Mouse (Mus musculus) forebrain, postnatal 0 days (tissue): Measurements from ENCODE around the gene Cyb5r4. TPM values are rescaled to one million over a fixed set of nuclear protein-coding genes. Genes with fewer than 3 reads are reported as not detected.

Experiments
- ATAC-seq: fragments of 200-750 bp; cut with Nextera tagmentation; 2 replicates; pipeline ENCODE4 v1.8.0; 2017; ENCODE audit warnings: mild to moderate bottlenecking, moderate library complexity
- DNase-seq: peaks from one replicate; pipeline ENCODE4 v3.0.0-alpha.2; 2015
- H3K27ac ChIP-seq: fragments of 300-500 bp; sonication (generic); 2 replicates; pipeline ENCODE4 v1.5.1; 2014; ENCODE audit warnings: low read depth, mild to moderate bottlenecking, antibody characterized with exemption, low read length, moderate library complexity, mixed read lengths
- H3K27me3 ChIP-seq: fragments of 300-500 bp; sonication (generic); 2 replicates; pipeline ENCODE4 v1.6.1; 2014; ENCODE audit warnings: mild to moderate bottlenecking, low read length, mixed read lengths; ENCODE audit not compliant: insufficient read depth
- H3K36me3 ChIP-seq: fragments of 300-500 bp; sonication (generic); 2 replicates; pipeline ENCODE4 v1.6.1; 2014; ENCODE audit warnings: mild to moderate bottlenecking, moderate library complexity; ENCODE audit not compliant: insufficient read depth
- H3K4me1 ChIP-seq: fragments of 300-500 bp; sonication (generic); 2 replicates; pipeline ENCODE4 v1.6.1; 2014; ENCODE audit warnings: antibody characterized with exemption; ENCODE audit not compliant: insufficient read depth
- H3K4me2 ChIP-seq: fragments of 300-500 bp; sonication (generic); 2 replicates; pipeline ENCODE4 v1.6.1; 2014; ENCODE audit warnings: low read depth, mild to moderate bottlenecking, moderate library complexity
- H3K4me3 ChIP-seq: fragments of 300-500 bp; sonication (generic); 2 replicates; pipeline ENCODE4 v1.5.1; 2014; ENCODE audit warnings: low read depth, low read length, mixed read lengths
- H3K9ac ChIP-seq: fragments of 300-500 bp; sonication (generic); 2 replicates; pipeline ENCODE4 v1.6.1; 2014; ENCODE audit warnings: mild to moderate bottlenecking
- H3K9me3 ChIP-seq: fragments of 300-500 bp; sonication (generic); 2 replicates; pipeline ENCODE4 v1.6.1; 2016; ENCODE audit warnings: low read length
- CTCF ChIP-seq: sonication (generic); IDR thresholded peaks from 2 replicates; pipeline ENCODE4 v1.5.1; 2016; ENCODE audit warnings: antibody characterized with exemption, control low read depth, low read depth
- WGBS: fragments of 180-500 bp; shearing (Covaris S2); extraction: QIAGEN DNeasy Blood & Tissue Kit; methylation state at CpG from one replicate; pipeline ENCODE4 v1.1.7; 2014; 5-methylcytosine and 5-hydroxymethylcytosine counted together
- polyA plus RNA-seq: library from polyadenylated mRNA; unstranded; fragments of >200 nt; fragmentation: Nextera tagmentation; extraction: Ambion mirVana; gene quantifications from 2 replicates; pipeline ENCODE4 v1.2.1, GENCODE M21; 2015
- total RNA-seq: library from RNA; depleted of rRNA; stranded (reverse); fragments of >200 nt; gene quantifications from 2 replicates; pipeline ENCODE4 v1.2.3, GENCODE M21; 2014

The Cyb5r4 gene
- total and polyA plus RNA-seq, 2 experiments from 2014 or later: 37.5 to 37.6 TPM

DNA sequence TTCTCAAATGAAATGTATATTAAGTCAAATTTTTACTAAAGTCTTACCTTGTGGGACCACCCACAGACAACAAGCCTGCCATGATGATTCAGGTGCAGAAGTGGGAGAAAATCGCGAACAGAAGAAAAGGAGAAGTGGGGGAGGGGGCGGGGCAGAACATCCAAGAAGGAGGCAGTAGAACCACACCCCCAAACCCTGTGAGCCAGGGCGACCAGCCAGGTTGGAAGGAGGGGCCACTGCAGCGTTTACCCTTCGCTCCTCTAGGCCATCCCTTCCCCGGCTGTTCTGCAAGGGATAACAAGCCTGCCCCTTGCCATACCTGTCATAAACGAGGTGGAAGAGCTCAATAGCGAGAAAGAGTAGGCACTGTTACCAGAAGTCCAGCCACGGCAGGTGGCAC lies 40.3 kb upstream of the Cyb5r4 start:
- Histone ChIP-seq H3K27ac (no peak overlapping the region), H3K36me3 (no peaks in the 10 kb centered on the region), H3K9me3 (no peaks in the 10 kb centered on the region), H3K4me2 (no peak overlapping the region), H3K9ac (no peak overlapping the region), H3K4me3 (no peak overlapping the region), H3K27me3 (no peaks in the 10 kb centered on the region), H3K4me1 (no peaks in the 10 kb centered on the region)
- no peak for TF ChIP-seq CTCF
- ATAC-seq: no peak; the same call in 1 of the 2 replicates
- no peak for DNase-seq
- WGBS: 17% methylated on average over 10 of the region's 10 CpGs

DNA sequence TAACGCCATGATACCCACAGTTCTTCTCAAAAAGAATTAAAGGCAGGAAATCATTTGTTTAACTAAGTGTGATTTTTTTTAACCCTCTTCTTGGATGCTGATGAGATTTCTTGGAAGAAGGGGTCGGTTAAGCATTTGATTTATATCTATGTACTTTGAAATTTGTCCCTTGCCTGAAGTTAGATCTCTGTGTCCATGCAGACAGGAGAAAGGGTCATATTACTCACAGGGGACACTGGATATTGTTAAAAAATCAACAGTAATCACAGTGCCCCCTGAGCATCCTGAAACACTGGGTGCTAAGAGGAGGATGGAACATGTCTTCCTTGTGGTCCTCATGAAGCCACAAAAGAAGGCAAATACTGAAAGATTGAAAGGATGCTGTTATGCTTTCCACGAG lies 37.2 kb upstream of the Cyb5r4 start:
- H3K4me2 ChIP-seq: no peak overlapping the region
- DNase-seq (no peak), ATAC-seq (no peak)
- no peaks in the 10 kb centered on the region for H3K9me3 ChIP-seq
- no peak for TF ChIP-seq CTCF
- H3K4me1 ChIP-seq: no peaks in the 10 kb centered on the region
- no peak overlapping the region for H3K27ac ChIP-seq
- no peaks in the 10 kb centered on the region for H3K27me3 ChIP-seq
- WGBS: 86% methylated on average over 3 of the region's 3 CpGs
- no peak overlapping the region for H3K4me3 ChIP-seq
- H3K36me3 ChIP-seq: no peaks in the 10 kb centered on the region
- H3K9ac ChIP-seq: no peak overlapping the region

DNA sequence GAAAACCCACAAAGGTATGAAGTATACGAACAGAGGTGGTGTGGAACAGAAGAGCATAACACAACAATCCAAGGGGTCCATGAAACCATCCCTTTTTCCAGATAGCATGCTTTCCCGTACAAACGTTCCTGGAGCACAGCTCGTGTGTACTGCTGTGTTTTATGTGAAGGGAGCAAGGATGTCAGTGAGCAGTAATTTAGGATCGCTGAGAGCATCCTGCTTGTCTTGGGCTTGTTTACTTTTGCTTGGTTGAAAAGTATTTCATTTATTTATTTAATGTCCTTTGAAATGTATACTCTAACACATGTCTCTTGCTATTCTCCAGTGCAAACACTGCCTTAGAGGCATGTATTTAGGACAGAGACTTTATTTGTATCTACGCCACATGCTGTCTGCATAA lies 36.7 kb upstream of the Cyb5r4 start:
- 83% methylated on average over 6 of the region's 6 CpGs for WGBS
- DNase-seq: no peak
- Histone ChIP-seq H3K36me3 (no peaks in the 10 kb centered on the region), H3K4me2 (no peak overlapping the region), H3K4me1 (no peaks in the 10 kb centered on the region), H3K27me3 (no peaks in the 10 kb centered on the region), H3K9ac (no peak overlapping the region), H3K9me3 (no peaks in the 10 kb centered on the region), H3K4me3 (no peak overlapping the region), H3K27ac (no peak overlapping the region)
- ATAC-seq: no peak
- TF ChIP-seq CTCF: no peak

DNA sequence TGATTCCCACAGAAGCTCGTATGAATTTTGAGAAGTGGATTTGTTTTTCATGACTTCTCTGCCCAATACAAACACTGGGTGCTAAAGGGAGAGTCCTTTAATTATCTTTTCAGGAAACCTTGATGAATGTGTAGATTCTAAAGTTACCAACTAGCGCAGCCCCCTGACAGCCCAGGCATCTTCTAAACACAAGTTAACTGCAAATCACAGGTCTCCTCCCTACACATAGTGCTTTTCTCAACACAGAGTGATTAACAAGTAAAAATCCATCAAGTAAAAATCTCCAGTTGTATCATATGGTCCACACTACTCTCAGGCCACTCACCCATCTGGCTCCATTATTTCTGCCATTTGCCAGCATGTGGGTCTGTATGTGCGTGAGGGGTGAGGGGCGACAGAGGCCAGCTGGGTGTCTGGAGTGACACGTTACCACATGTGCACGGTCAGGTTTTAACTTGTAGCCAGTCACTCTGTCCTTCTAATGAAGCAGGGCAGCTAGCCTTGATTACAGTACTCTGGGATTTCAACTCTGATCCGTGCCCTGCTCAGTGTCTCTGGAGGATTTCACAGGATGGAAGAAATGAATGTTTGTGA lies 35.0 kb upstream of the Cyb5r4 start:
- no peaks in the 10 kb centered on the region for H3K9me3 ChIP-seq
- H3K4me1 ChIP-seq: no peaks in the 10 kb centered on the region
- TF ChIP-seq CTCF: no peak
- H3K4me2 ChIP-seq: no peak overlapping the region
- 77% methylated on average over 7 of the region's 7 CpGs for WGBS
- H3K36me3 ChIP-seq: no peaks in the 10 kb centered on the region
- no peak for ATAC-seq
- no peak for DNase-seq
- no peaks in the 10 kb centered on the region for H3K27me3 ChIP-seq
- no peak overlapping the region for H3K4me3 ChIP-seq
- H3K27ac ChIP-seq: no peak overlapping the region
- no peak overlapping the region for H3K9ac ChIP-seq

DNA sequence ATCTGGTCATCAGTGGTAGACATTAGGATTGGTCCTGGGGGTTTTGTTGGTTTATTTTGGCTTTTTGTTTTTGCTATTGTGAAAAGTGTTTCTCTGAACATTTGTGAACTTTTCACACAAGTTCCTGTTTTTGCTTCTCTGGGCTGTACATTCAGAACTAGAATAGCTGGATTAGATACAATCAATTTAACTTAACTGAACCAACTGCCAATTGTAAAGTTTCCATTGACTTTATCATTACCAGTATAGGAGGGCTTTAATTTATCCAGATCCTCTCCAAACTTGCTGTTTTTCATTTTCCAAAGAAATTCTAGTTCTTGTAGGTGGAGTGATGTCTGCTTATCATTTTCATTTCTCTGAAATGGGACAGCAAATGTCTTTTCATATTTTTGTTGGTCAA lies 32.0 kb upstream of the Cyb5r4 start:
- DNase-seq (no peak), ATAC-seq (no peak)
- H3K4me1 ChIP-seq: no peaks in the 10 kb centered on the region
- H3K27ac ChIP-seq: no peak overlapping the region
- H3K4me3 ChIP-seq: no peak overlapping the region
- no peak overlapping the region for H3K9ac ChIP-seq
- H3K27me3 ChIP-seq: no peaks in the 10 kb centered on the region
- H3K36me3 ChIP-seq: no peaks in the 10 kb centered on the region
- no peaks in the 10 kb centered on the region for H3K9me3 ChIP-seq
- no peak for TF ChIP-seq CTCF
- H3K4me2 ChIP-seq: no peak overlapping the region

DNA sequence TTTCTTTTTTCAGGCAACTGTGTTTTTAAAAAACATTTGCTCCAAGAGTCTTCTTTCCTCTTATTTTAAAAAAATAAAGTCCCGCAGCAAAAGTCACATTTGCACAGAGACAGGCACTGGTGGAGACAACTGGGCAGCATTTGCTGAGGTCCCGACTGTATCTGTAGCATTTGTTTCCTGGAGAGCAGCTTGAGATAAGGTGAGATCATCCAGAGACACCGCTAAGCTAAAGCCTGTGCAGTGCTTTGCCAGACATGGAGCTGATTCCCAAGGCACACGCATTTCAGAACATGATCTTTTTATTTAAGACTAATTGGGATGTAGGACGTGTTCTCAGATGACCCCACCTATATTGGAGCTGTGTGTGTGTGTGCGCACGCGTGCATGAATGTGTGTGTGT lies 30.1 kb upstream of the Cyb5r4 start:
- Histone ChIP-seq H3K27ac (no peak overlapping the region), H3K36me3 (no peaks in the 10 kb centered on the region), H3K4me1 (no peaks in the 10 kb centered on the region), H3K9me3 (no peaks in the 10 kb centered on the region), H3K4me3 (no peak overlapping the region), H3K27me3 (no peaks in the 10 kb centered on the region), H3K9ac (no peak overlapping the region), H3K4me2 (no peak overlapping the region)
- TF ChIP-seq CTCF: no peak
- WGBS: 84% methylated on average over 8 of the region's 8 CpGs
- DNase-seq (no peak), ATAC-seq (no peak)

DNA sequence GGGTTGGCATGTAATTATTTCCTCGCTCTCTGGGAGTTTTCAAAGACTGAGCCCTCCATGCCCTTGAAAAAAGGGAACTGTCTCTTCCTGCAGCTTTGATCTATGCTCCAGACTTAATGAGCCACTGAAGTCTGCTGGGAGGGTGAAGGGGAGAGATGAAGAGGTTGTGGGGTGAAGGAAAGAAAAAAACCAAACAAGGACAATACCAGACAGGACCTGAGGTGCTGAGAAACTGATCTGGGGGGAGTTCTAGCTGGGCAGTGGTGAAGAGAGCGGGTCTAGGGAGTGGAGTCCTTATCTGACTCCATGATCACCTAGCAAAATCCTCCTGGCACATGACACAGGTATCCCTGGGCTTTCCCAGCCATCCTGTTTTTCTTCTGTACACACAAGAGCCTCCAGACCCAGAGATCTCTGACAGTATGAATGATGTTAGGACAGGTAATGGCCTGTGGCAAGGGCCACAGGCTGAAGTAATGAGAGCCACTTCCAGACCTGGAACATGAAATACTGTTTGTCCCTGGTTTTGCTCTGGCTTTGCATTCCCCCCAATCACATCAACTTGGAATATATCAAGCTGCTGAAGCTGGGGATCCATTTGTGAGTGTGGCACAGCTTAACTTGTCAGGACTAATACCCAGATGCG lies 24.6 kb upstream of the Cyb5r4 start:
- Histone ChIP-seq H3K27ac (no peak overlapping the region), H3K4me1 (no peaks in the 10 kb centered on the region), H3K36me3 (no peaks in the 10 kb centered on the region), H3K27me3 (no peaks in the 10 kb centered on the region), H3K4me3 (no peak overlapping the region), H3K9ac (no peak overlapping the region), H3K9me3 (no peaks in the 10 kb centered on the region), H3K4me2 (no peak overlapping the region)
- ATAC-seq: no peak
- WGBS: 67% methylated on average over 3 of the region's 3 CpGs
- no peak for TF ChIP-seq CTCF
- DNase-seq: no peak
